Comparison of ENCODE assay signal across 8 mouse cellular contexts in genomic region chr5:134101322-134101721, GRCm38 (mm10). TPM values are rescaled to one million over a fixed set of nuclear protein-coding genes. Genes with fewer than 3 reads are reported as not detected.
A peak's percentile ranks its signal among the peaks of the same experiment; 100 is the strongest.
DNase-seq lines count a peak whose midpoint lies in the region; ATAC-seq and TF ChIP-seq lines count a peak whose summit lies in the region.

No protein-coding gene starts in this region.

- H3K27ac ChIP-seq in forebrain, embryonic 10.5 days, result no peak overlapping the region
- H3K27ac ChIP-seq in midbrain, embryonic 13.5 days, result 0 out of 2 replicates have a peak overlapping the region, but pooled peaks have one; percentile 4

- no peaks in the 10 kb centered on the region for H3K27me3 ChIP-seq in forebrain, embryonic 10.5 days (ENCODE audit: poor library complexity, severe bottlenecking)
- no peaks in the 10 kb centered on the region for H3K27me3 ChIP-seq in midbrain, embryonic 13.5 days

- ATAC-seq in midbrain, embryonic 13.5 days, result no peak

- H3K9ac ChIP-seq in midbrain, embryonic 13.5 days (replicated peaks), result peak overlapping the region; percentile 89; the same call in 1 of the 2 replicates

- peaks cover 12% of the 10 kb centered on the region for H3K36me3 ChIP-seq in forebrain, embryonic 10.5 days (replicated peaks)
- H3K36me3 ChIP-seq in midbrain, embryonic 13.5 days, result peaks cover 12% of the 10 kb centered on the region

- peaks cover 47% of the 10 kb centered on the region for H3K4me1 ChIP-seq in forebrain, embryonic 10.5 days
- H3K4me1 ChIP-seq in midbrain, embryonic 13.5 days (replicated peaks), result peaks cover 40% of the 10 kb centered on the region

- H3K4me3 ChIP-seq in forebrain, embryonic 10.5 days, result peak overlapping the region; percentile 86; the same call in 1 of the 2 replicates
- H3K4me3 ChIP-seq in midbrain, embryonic 13.5 days (replicated peaks), result peak overlapping the region; percentile 80

- no peak for TF ChIP-seq POLR2A in brain, embryonic 14.5 days (IDR thresholded peaks at IDR 0.05; ENCODE audit: borderline replicate concordance, extremely low read depth, insufficient read depth, insufficient read length, poor library complexity, severe bottlenecking)

- DNase-seq in brain, embryonic 14.5 days (ENCODE audit: low read depth), result peak; percentile 5
- DNase-seq in forebrain, embryonic 10.5 days (ENCODE audit: extremely low spot score, low spot score), result no peak
- peak; percentile 54 for DNase-seq in kidney, adult 11 months
- DNase-seq in thymus, postnatal 25 days, result no peak
- no peak for DNase-seq in right cerebral cortex, postnatal 4 days
- DNase-seq in layer of hippocampus, adult 9-11 months, result no peak
- no peak for DNase-seq in embryo, embryonic 10.5 days (ENCODE audit: low spot score)

- WGBS in forebrain, embryonic 10.5 days, result 66% methylated on average over 5 of the region's 5 CpGs
- 54% methylated on average over 5 of the region's 5 CpGs for WGBS in midbrain, embryonic 13.5 days

- TF ChIP-seq CTCF in brain, embryonic 14.5 days (IDR thresholded peaks at IDR 0.05; ENCODE audit: borderline replicate concordance, extremely low read depth, insufficient read depth, insufficient read length), result no peak

- H3K4me2 ChIP-seq in midbrain, embryonic 13.5 days (replicated peaks), result peak overlapping the region; percentile 86

- no peaks in the 10 kb centered on the region for H3K9me3 ChIP-seq in forebrain, embryonic 10.5 days
- no peaks in the 10 kb centered on the region for H3K9me3 ChIP-seq in midbrain, embryonic 13.5 days

RNA-seq across cellular contexts. Expression of gene Castor2, which starts 1.8 kb away (rescaled TPM):
- 22.1 and 38.3 TPM in 2 replicates for polyA plus RNA-seq in brain, embryonic 14.5 days (2012; rRNA removed)
- 7.9 and 8.8 TPM in 2 replicates for polyA plus RNA-seq in forebrain, embryonic 10.5 days (2016; fragmentation: Nextera tagmentation; extraction: Ambion mirVana)
- 25.8 and 27.2 TPM in 2 replicates for polyA plus RNA-seq in midbrain, embryonic 13.5 days (2015; fragmentation: Nextera tagmentation; extraction: Ambion mirVana)

Comparison
In these comparisons a context has a peak if more than half of its experiments do, and no peak if none do; other contexts are left out.
1. DNase-seq: peak in brain, embryonic 14.5 days (single experiment) and kidney, adult 11 months (single experiment); none in forebrain, embryonic 10.5 days (single experiment), thymus, postnatal 25 days (single experiment), right cerebral cortex, postnatal 4 days (single experiment), layer of hippocampus, adult 9-11 months (single experiment) and embryo, embryonic 10.5 days (single experiment).